Mouse (Mus musculus) brain, embryonic 14.5 days (tissue): ENCODE data around the gene Higd1c.

Experiments
- CTCF ChIP-seq: fragments of 200-500 bp; IDR thresholded peaks from 2 replicates; pipeline ENCODE4 v1.5.1; 2012; ENCODE audit warnings: inconsistent platforms, mild to moderate bottlenecking, moderate library complexity, borderline replicate concordance; ENCODE audit not compliant: insufficient read depth, insufficient read length; ENCODE audit errors: extremely low read depth
- POLR2A ChIP-seq: fragments of 200-500 bp; IDR thresholded peaks from 2 replicates; pipeline ENCODE4 v1.6.1; 2012; ENCODE audit warnings: mild to moderate bottlenecking, inconsistent platforms, borderline replicate concordance; ENCODE audit not compliant: poor library complexity, insufficient read depth, insufficient read length, severe bottlenecking; ENCODE audit errors: extremely low read depth

GRCm38 (mm10) chr15:100387544-100388223, 23.3 kb downstream of the Higd1c start:
- TF ChIP-seq CTCF (no peak), POLR2A (no peak)
